Mouse (Mus musculus) G1E (cell line): ENCODE measurements around the gene Gm15107. TPM values are rescaled to one million over a fixed set of nuclear protein-coding genes. Genes with fewer than 3 reads are reported as not detected.
"Not testable (repeated sequence)": the region's sequence is repeated elsewhere in the genome, so short reads cannot be mapped to it uniquely, and the experiment has no call there.

Experiments used
- ATAC-seq: 2 replicates; pipeline ENCODE4 v1.8.0; 2016; ENCODE audit warnings: mild to moderate bottlenecking; ENCODE audit not compliant: insufficient number of reproducible peaks, poor library complexity, low FRiP score, severe bottlenecking; ENCODE audit errors: extremely low read depth
- DNase-seq: peaks from one replicate; pipeline ENCODE4 v3.0.0; 2012; ENCODE audit warnings: low spot score
- H3K27me3 ChIP-seq: 2 replicates; pipeline ENCODE4 v1.6.1; 2012; ENCODE audit warnings: mild to moderate bottlenecking, low read length, inconsistent platforms; ENCODE audit not compliant: insufficient read depth
- H3K36me3 ChIP-seq: replicated peaks from 2 replicates; pipeline ENCODE3; 2012; ENCODE audit warnings: mild to moderate bottlenecking, inconsistent platforms
- H3K4me1 ChIP-seq: 2 replicates; pipeline ENCODE4 v1.6.1; 2012; ENCODE audit warnings: low read depth, low read length, inconsistent platforms, mixed read lengths; ENCODE audit not compliant: insufficient read depth
- H3K4me3 ChIP-seq: 2 replicates; pipeline ENCODE4 v1.5.1; 2012; ENCODE audit warnings: low read depth, mild to moderate bottlenecking, inconsistent platforms, low read length, moderate library complexity, mixed read lengths
- H3K9me3 ChIP-seq: replicated peaks from 2 replicates; pipeline ENCODE4 v1.6.1; 2012; ENCODE audit warnings: inconsistent platforms
- polyA plus RNA-seq: library from polyadenylated mRNA; stranded (reverse); fragments of >175 nt; gene quantifications from 2 replicates; pipeline ENCODE4 v1.2.3, GENCODE M21; 2012
- total RNA-seq, 2 experiments: library from RNA; stranded (forward) in 1 of 2; stranded (reverse) in 1 of 2; fragments of 200-1000 nt in 1 of 2; fragments of >200 nt in 1 of 2; fragmentation: Nextera tagmentation in 1 of 2; gene quantifications; 2 replicates each; pipeline ENCODE4 v1.2.3; 2014 to 2017

The Gm15107 gene
- total RNA-seq (2014; fragmentation: Nextera tagmentation) (not detected in 2 replicates), total RNA-seq (2017) (not detected in 2 replicates), polyA plus RNA-seq (not detected in 2 replicates)

- not testable (repeated sequence) for H3K4me1 ChIP-seq, H3K36me3 ChIP-seq, H3K4me3 ChIP-seq, ATAC-seq, DNase-seq, H3K9me3 ChIP-seq, H3K27me3 ChIP-seq
These were observed at the start of gene Gm15107 for GRCm38 (mm10) chrX:148180424-148180823. Gene Gm15107, plus strand, starts transcription at chrX:148180724.

Other genes with a start within 250 kb of the Gm15107 start
- not detected in 2 replicates for gene Gm15080, start 187.7 kb upstream of the Gm15107 start, total RNA-seq (2014; fragmentation: Nextera tagmentation)
- gene Gm15080, start 187.7 kb upstream of the Gm15107 start, total RNA-seq (2017): 0.11 and 0.12 TPM in 2 replicates
- gene Gm15080, start 187.7 kb upstream of the Gm15107 start, polyA plus RNA-seq: not detected in 2 replicates